31 mouse cellular contexts compared by ENCODE assay signal in genomic region chr12:108419570-108419969, GRCm38 (mm10). TPM values are rescaled to one million over a fixed set of nuclear protein-coding genes. Genes with fewer than 3 reads are reported as not detected.
"Had no signal": no experiment of that assay in that cellular context is flagged by ENCODE, and none has a peak within 500 bp of the region (broad histone marks: within the 10 kb centered on the region; RNA-seq: fewer than 3 reads in every experiment).

No protein-coding gene starts in this region.

- H3K4me3 ChIP-seq: heart, embryonic 10.5 days; heart, embryonic 12.5 days; heart, embryonic 13.5 days; heart, embryonic 15.5 days; hindbrain, embryonic 10.5 days; hindbrain, embryonic 12.5 days; hindbrain, embryonic 13.5 days; hindbrain, embryonic 15.5 days; intestine, embryonic 15.5 days; kidney, embryonic 15.5 days; left cerebral cortex, adult 2 months had no signal

- DNase-seq: heart, postnatal 10 days; heart, postnatal 14 days; heart, postnatal 36 days; heart, postnatal 4 days; kidney, adult 11 months; kidney, adult 18-20 months; kidney, adult 2 months; kidney, adult 8-10 months; kidney, adult 9 months; kidney, postnatal 10 days; kidney, postnatal 14 days; kidney, postnatal 25 days; kidney, postnatal 36 days; kidney, postnatal 4 days; layer of hippocampus, adult 9-11 months; layer of hippocampus, postnatal 36 days had no signal

- H3K27ac ChIP-seq: heart, embryonic 10.5 days; heart, embryonic 13.5 days; heart, embryonic 15.5 days; hindbrain, embryonic 10.5 days; hindbrain, embryonic 12.5 days; hindbrain, embryonic 13.5 days; hindbrain, embryonic 14.5 days; hindbrain, embryonic 15.5 days; hindbrain, postnatal 0 days; intestine, embryonic 15.5 days; kidney, embryonic 15.5 days; kidney, postnatal 0 days had no signal

RNA-seq across cellular contexts. Expression of gene Eml1, which starts 48.8 kb away (rescaled TPM):
- total RNA-seq: hematopoietic stem cell, adult 5-6 weeks had no signal
